Mouse (Mus musculus) MEL (cell line): ENCODE measurements around the gene Sfxn1.

Source experiments
- CTCF ChIP-seq, 3 experiments: IDR thresholded peaks in 2 of 3; conservative IDR thresholded peaks in 1 of 3; 2 replicates each; pipeline ENCODE4 v1.5.1; 2011 to 2012; ENCODE audit warnings: low read length in 3 of 3, low read depth in 2 of 3, mild to moderate bottlenecking in 2 of 3, improper control_type of control experiment in 1 of 3, inconsistent platforms in 1 of 3, mixed read lengths in 1 of 3, moderate library complexity in 1 of 3; ENCODE audit not compliant: control insufficient read depth in 1 of 3, insufficient read depth in 1 of 3, poor library complexity in 1 of 3, severe bottlenecking in 1 of 3
- JUND ChIP-seq: IDR thresholded peaks from 2 replicates; pipeline ENCODE4 v1.6.1; 2011; ENCODE audit warnings: low read depth, mild to moderate bottlenecking, improper control_type of control experiment, low read length
- KAT2A ChIP-seq: conservative IDR thresholded peaks from 2 replicates; pipeline ENCODE4 v1.6.1; 2012; ENCODE audit warnings: low read depth, low read length, improper control_type of control experiment, inconsistent platforms
- POLR2A ChIP-seq, 2 experiments: IDR thresholded peaks; 2 replicates each; pipeline ENCODE4 v1.6.1; 2011 to 2012; ENCODE audit warnings: low read length in 2 of 2, mild to moderate bottlenecking in 2 of 2, control low read depth in 1 of 2, improper control_type of control experiment in 1 of 2, low read depth in 1 of 2, moderate library complexity in 1 of 2; ENCODE audit not compliant: control insufficient read depth in 1 of 2, insufficient read depth in 1 of 2, poor library complexity in 1 of 2
- RAD21 ChIP-seq: IDR thresholded peaks from 2 replicates; pipeline ENCODE4 v1.6.1; 2011; ENCODE audit warnings: mild to moderate bottlenecking, low read depth, low read length, improper control_type of control experiment
- RCOR1 ChIP-seq: IDR thresholded peaks from 2 replicates; pipeline ENCODE4 v1.6.1; 2012; ENCODE audit warnings: low read depth, mild to moderate bottlenecking, inconsistent platforms, low read length, improper control_type of control experiment
- TCF12 ChIP-seq: IDR thresholded peaks from 2 replicates; pipeline ENCODE4 v1.6.1; 2014; ENCODE audit warnings: low read depth, mild to moderate bottlenecking, inconsistent platforms, low read length, improper control_type of control experiment, moderate library complexity
- ZC3H11A ChIP-seq: IDR thresholded peaks from 2 replicates; pipeline ENCODE4 v1.6.1; 2012; ENCODE audit warnings: low read depth, mild to moderate bottlenecking, inconsistent platforms, low read length, improper control_type of control experiment

GRCm38 (mm10) chr13:54080785-54081184 lies 9.1 kb downstream of the Sfxn1 start:
- TF ChIP-seq RCOR1 (no peak), CTCF (IDR thresholded peaks at IDR 0.05 in 2 of 3, conservative IDR thresholded peaks at IDR 0.05 in 1 of 3; ENCODE audit: control insufficient read depth in 1 of 3, insufficient read depth in 1 of 3, low read depth in 2 of 3, low read length in 3 of 3, poor library complexity in 1 of 3, severe bottlenecking in 1 of 3) (no peak), JUND (no peak), KAT2A (no peak), TCF12 (no peak), ZC3H11A (no peak), POLR2A (IDR thresholded peaks at IDR 0.05; ENCODE audit: control insufficient read depth in 1 of 2, insufficient read depth in 1 of 2, low read depth in 1 of 2, low read length in 2 of 2, poor library complexity in 1 of 2) (no peak), RAD21 (no peak)
